Mouse (Mus musculus) ES-E14 (cell line): ENCODE measurements around the gene Phrf1. TPM values are rescaled to one million over a fixed set of nuclear protein-coding genes. Genes with fewer than 3 reads are reported as not detected.

Experiments used
- DNase-seq: peaks from one replicate; pipeline ENCODE4 v3.0.0-alpha.2; 2013; ENCODE audit warnings: low read depth, low spot score
- H3K27ac ChIP-seq: 2 replicates; pipeline ENCODE4 v1.5.1; 2012; ENCODE audit warnings: low read depth, mild to moderate bottlenecking, low read length, moderate library complexity, mixed read lengths; ENCODE audit not compliant: poor library complexity, insufficient read depth, severe bottlenecking
- H3K36me3 ChIP-seq: 2 replicates; pipeline ENCODE4 v1.6.1; 2012; ENCODE audit warnings: mild to moderate bottlenecking, low read length, moderate library complexity, mixed read lengths; ENCODE audit not compliant: control insufficient read depth, poor library complexity, insufficient read depth, severe bottlenecking
- H3K4me1 ChIP-seq, 2 experiments: fragments of 150-350 bp in 1 of 2; sonication (generic) in 1 of 2; 2 replicates each; pipeline ENCODE4 v1.6.1; 2012; ENCODE audit warnings: low read length in 2 of 2, mild to moderate bottlenecking in 1 of 2, mixed read lengths in 1 of 2; ENCODE audit not compliant: control insufficient read depth in 2 of 2, insufficient read depth in 2 of 2, poor library complexity in 1 of 2
- H3K4me3 ChIP-seq, 2 experiments: fragments of 150-350 bp in 1 of 2; sonication (generic) in 1 of 2; 2 replicates each; pipeline ENCODE4 v1.5.1; 2012; ENCODE audit warnings: low read length in 2 of 2, low read depth in 1 of 2, mild to moderate bottlenecking in 1 of 2, mixed read lengths in 1 of 2; ENCODE audit not compliant: insufficient read depth in 1 of 2, poor library complexity in 1 of 2, severe bottlenecking in 1 of 2
- H3K9ac ChIP-seq: 2 replicates; pipeline ENCODE4 v1.6.1; 2012; ENCODE audit warnings: low read depth, mild to moderate bottlenecking, low read length, mixed read lengths; ENCODE audit not compliant: poor library complexity, insufficient read depth, severe bottlenecking
- H3K9me3 ChIP-seq: fragments of 150-350 bp; sonication (generic); 2 replicates; pipeline ENCODE4 v1.6.1; 2012; ENCODE audit warnings: low read depth, mild to moderate bottlenecking, low read length; ENCODE audit not compliant: control insufficient read depth, insufficient read depth
- CHD2 ChIP-seq: IDR thresholded peaks from 2 replicates; pipeline ENCODE4 v1.6.1; 2014; ENCODE audit warnings: mild to moderate bottlenecking, low read depth, low read length, inconsistent platforms
- HCFC1 ChIP-seq: IDR thresholded peaks from 2 replicates; pipeline ENCODE4 v1.6.1; 2012; ENCODE audit warnings: low read length, inconsistent platforms, borderline replicate concordance; ENCODE audit not compliant: insufficient read depth
- MAFK ChIP-seq: IDR thresholded peaks from 2 replicates; pipeline ENCODE4 v1.6.1; 2014; ENCODE audit warnings: mild to moderate bottlenecking, low read depth, low read length, inconsistent platforms; ENCODE audit not compliant: insufficient read depth
- ZC3H11A ChIP-seq: IDR thresholded peaks from 2 replicates; pipeline ENCODE4 v1.6.1; 2012; ENCODE audit warnings: low read depth, mild to moderate bottlenecking, inconsistent platforms, low read length, borderline replicate concordance
- ZNF384 ChIP-seq: IDR thresholded peaks from 2 replicates; pipeline ENCODE4 v1.6.1; 2012; ENCODE audit warnings: low read depth, low read length, inconsistent platforms
- in situ Hi-C, 2 experiments: fragments of 600-800 bp; cut with MboI; formaldehyde crosslinking; loops; one replicate each; pipeline ENCODE4 v1.15.1; 2025; ENCODE audit warnings: low sequenced_read_pairs in 2 of 2, inconsistent platforms in 1 of 2; ENCODE audit not compliant: unreplicated experiment in 2 of 2
- total RNA-seq: library from RNA; depleted of rRNA; stranded (reverse); fragments of 300-350 nt; gene quantifications from 2 replicates; pipeline ENCODE4 v1.2.3, GENCODE M21; 2012

Phrf1 gene
- total RNA-seq, 1 experiment, result 101 TPM

- H3K4me3 ChIP-seq, result peak overlapping the region; percentile 4 to 49; a peak in 2 of 4 replicates
- H3K36me3 ChIP-seq, result peaks cover 4% of the 10 kb centered on the region
- no peaks in the 10 kb centered on the region for H3K9me3 ChIP-seq
- no peak for DNase-seq
- H3K9ac ChIP-seq, result no peak overlapping the region
- H3K4me1 ChIP-seq, result peaks cover 2 to 14% of the 10 kb centered on the region in 2 experiments; a peak in 2 of 4 replicates
- TF ChIP-seq MAFK (no peak), CHD2 (no peak), ZC3H11A (no peak), ZNF384 (no peak), HCFC1 (no peak)
- in situ Hi-C loops, result no loop called here
- no peak overlapping the region for H3K27ac ChIP-seq
Measured at GRCm38 (mm10) chr7:141268466-141269272, 40.1 kb downstream of the Phrf1 start.

GRCm38 (mm10) chr7:141269273-141269545, 40.6 kb downstream of the Phrf1 start:
- no peak for DNase-seq
- no peak overlapping the region for H3K27ac ChIP-seq
- no peaks in the 10 kb centered on the region for H3K9me3 ChIP-seq
- H3K4me1 ChIP-seq, result peaks cover 2 to 13% of the 10 kb centered on the region in 2 experiments; a peak in 2 of 4 replicates
- in situ Hi-C loops, result no loop called here
- TF ChIP-seq MAFK (no peak), ZNF384 (no peak), HCFC1 (no peak), CHD2 (no peak), ZC3H11A (no peak)
- H3K9ac ChIP-seq, result no peak overlapping the region
- H3K4me3 ChIP-seq, result peak overlapping the region; percentile 4 to 49; a peak in 2 of 4 replicates
- no peaks in the 10 kb centered on the region for H3K36me3 ChIP-seq

GRCm38 (mm10) chr7:141270631-141271030, 42.0 kb downstream of the Phrf1 start:
- TF ChIP-seq ZC3H11A (no peak), ZNF384 (no peak), CHD2 (no peak), MAFK (no peak), HCFC1 (no peak)
- DNase-seq, result no peak
- Histone ChIP-seq H3K9me3 (no peaks in the 10 kb centered on the region), H3K4me3 (no peak overlapping the region), H3K9ac (no peak overlapping the region), H3K27ac (no peak overlapping the region), H3K36me3 (no peaks in the 10 kb centered on the region), H3K4me1 (peaks cover 2 to 11% of the 10 kb centered on the region in 2 experiments; a peak in 2 of 4 replicates)
- in situ Hi-C loops, result no loop called here

GRCm38 (mm10) chr7:141275356-141275755, 46.8 kb downstream of the Phrf1 start:
- in situ Hi-C loops, result no loop called here
- Histone ChIP-seq H3K4me3 (no peak overlapping the region), H3K27ac (no peak overlapping the region), H3K9ac (no peak overlapping the region), H3K9me3 (no peaks in the 10 kb centered on the region), H3K36me3 (no peaks in the 10 kb centered on the region), H3K4me1 (peaks cover 8 to 21% of the 10 kb centered on the region in 2 experiments)
- DNase-seq, result no peak
- no peak for TF ChIP-seq CHD2
- TF ChIP-seq ZNF384, result no peak

- H3K4me1 ChIP-seq, result peaks cover 8 to 21% of the 10 kb centered on the region in 2 experiments
- H3K36me3 ChIP-seq, result no peaks in the 10 kb centered on the region
- no peaks in the 10 kb centered on the region for H3K9me3 ChIP-seq
- in situ Hi-C loops, result no loop called here
- TF ChIP-seq CHD2 (no peak), ZNF384 (no peak), ZC3H11A (no peak), MAFK (no peak), HCFC1 (no peak)
- no peak within 1 kb of the TSS for H3K27ac ChIP-seq
- no peak for DNase-seq
- H3K9ac ChIP-seq, result no peak within 1 kb of the TSS
- H3K4me3 ChIP-seq, result no peak within 1 kb of the TSS
Measured at GRCm38 (mm10) chr7:141276546-141276945, 48.0 kb downstream of the Phrf1 start, which contains the start of gene Cdhr5. Cdhr5 (minus strand) TSS chr7:141276786.
